Mouse (Mus musculus): ENCODE measurements around the gene Fam131a.

GRCm38 (mm10) chr16:20699266-20699665, 6.2 kb downstream of the Fam131a start:
- TF ChIP-seq CTCF (IDR thresholded peaks at IDR 0.05; ENCODE audit: borderline replicate concordance, extremely low read depth, insufficient read depth, insufficient read length) = no peak
- TF ChIP-seq POLR2A (IDR thresholded peaks at IDR 0.05; ENCODE audit: borderline replicate concordance, extremely low read depth, insufficient read depth, insufficient read length, poor library complexity, severe bottlenecking) = no peak

Data from brain, embryonic 14.5 days (tissue).